Mouse (Mus musculus) E14TG2a.4 (cell line): ENCODE results near the gene Zfand2a.

Source experiments
- CTCF ChIP-seq: conservative IDR thresholded peaks from 2 replicates; pipeline ENCODE4 v1.5.1; 2014; ENCODE audit warnings: low read length
- NANOG ChIP-seq: IDR thresholded peaks from 2 replicates; pipeline ENCODE4 v1.6.1; 2014; ENCODE audit warnings: borderline replicate concordance, low read length, mixed read lengths

DNA sequence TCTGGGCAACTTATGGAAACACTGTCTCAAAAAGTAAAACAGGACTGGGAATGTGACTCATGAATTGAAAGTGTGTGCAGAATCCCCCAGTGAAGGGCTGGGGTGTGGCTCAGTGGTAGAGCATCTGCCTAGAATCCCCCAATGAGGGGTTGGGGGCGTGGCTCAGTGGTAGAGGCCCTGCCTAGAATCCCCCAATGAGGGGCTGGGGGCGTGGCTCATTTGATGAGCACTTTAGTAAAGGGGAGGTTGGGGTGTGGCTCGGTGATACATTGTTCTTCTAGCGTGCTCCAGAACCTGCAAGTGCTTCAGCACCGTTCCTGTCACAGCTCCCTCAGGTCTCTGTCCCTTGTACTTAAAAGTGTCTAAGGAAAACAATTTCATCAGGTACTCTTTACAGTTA is 21.9 kb upstream of the Zfand2a start:
- no peak for TF ChIP-seq CTCF
- TF ChIP-seq NANOG, result no peak
